Mouse (Mus musculus) heart, postnatal 0 days (tissue): ENCODE data around the gene Ifi206.
"Not testable (repeated sequence)": the region's sequence is repeated elsewhere in the genome, so short reads cannot be mapped to it uniquely, and the experiment has no call there.

Source experiments
- CTCF ChIP-seq: IDR thresholded peaks from 2 replicates; pipeline ENCODE4 v1.5.1; 2016; ENCODE audit warnings: antibody characterized with exemption, control low read depth, low read depth
- EP300 ChIP-seq: IDR thresholded peaks from 2 replicates; pipeline ENCODE4 v1.6.1; 2016; ENCODE audit warnings: antibody characterized with exemption, low read depth

GRCm38 (mm10) chr1:173510595-173510994 lies 19.8 kb upstream of the Ifi206 start:
- not testable (repeated sequence) for TF ChIP-seq CTCF, EP300
